Mouse (Mus musculus): ENCODE data around the gene Syt1. TPM values are rescaled to one million over a fixed set of nuclear protein-coding genes. Genes with fewer than 3 reads are reported as not detected.
A peak's percentile ranks its signal among the peaks of the same experiment; 100 is the strongest.

The Syt1 gene
- polyA plus RNA-seq, 2 experiments = 0.84 to 1.1 TPM

GRCm38 (mm10) chr10:108537641-108538040 is 473.1 kb downstream of the Syt1 start:
- no peak overlapping the region for H3K4me2 ChIP-seq (replicated peaks; ENCODE audit: low read depth, low read length, severe bottlenecking)
- no peaks in the 10 kb centered on the region for H3K36me3 ChIP-seq (ENCODE audit: control insufficient read depth, insufficient read depth, low read length)
- no peaks in the 10 kb centered on the region for H3K4me1 ChIP-seq (ENCODE audit: control insufficient read depth, insufficient read depth, low read length)
- 63% methylated on average over 9 of the region's 9 CpGs for WGBS
- H3K27ac ChIP-seq (replicated peaks; ENCODE audit: low read depth, low read length) = no peak overlapping the region
- no peak overlapping the region for H3K9ac ChIP-seq (ENCODE audit: low read depth, low read length, severe bottlenecking)
- no peaks in the 10 kb centered on the region for H3K27me3 ChIP-seq (ENCODE audit: control insufficient read depth, insufficient read depth, low read length)
- no peak for TF ChIP-seq POLR2A (IDR thresholded peaks at IDR 0.05; ENCODE audit: borderline replicate concordance, extremely low read depth, insufficient read depth, insufficient read length)
- no peak overlapping the region for H3K4me3 ChIP-seq (replicated peaks; ENCODE audit: low read length)
- DNase-seq (ENCODE audit: low spot score) (peak; percentile 35), ATAC-seq (ENCODE audit: low FRiP score, low read depth) (no peak)
- no peaks in the 10 kb centered on the region for H3K9me3 ChIP-seq (ENCODE audit: control insufficient read depth, low read length)

DNA sequence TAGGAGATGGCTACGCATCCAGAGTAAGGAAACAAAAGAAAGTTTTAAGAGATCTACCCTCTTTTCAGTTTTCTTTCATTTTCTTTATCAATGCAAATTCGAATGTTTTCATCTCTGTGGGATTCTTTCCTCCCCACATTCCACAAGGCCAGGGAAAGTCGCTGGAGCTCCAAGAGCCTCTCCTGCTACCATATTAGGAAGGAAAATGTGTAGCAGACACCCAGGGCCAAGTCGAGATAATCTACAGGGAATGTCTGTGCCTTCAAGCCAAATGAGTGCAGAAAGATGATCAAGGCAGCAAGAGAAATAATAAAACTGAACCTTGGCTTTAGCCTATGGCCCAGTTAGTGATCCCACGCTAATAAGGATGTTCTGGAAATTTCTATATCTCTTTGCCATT is 474.9 kb downstream of the Syt1 start:
- Histone ChIP-seq H3K4me3 (replicated peaks; ENCODE audit: low read length) (no peak overlapping the region), H3K27ac (replicated peaks; ENCODE audit: low read depth, low read length) (no peak overlapping the region), H3K4me2 (replicated peaks; ENCODE audit: low read depth, low read length, severe bottlenecking) (no peak overlapping the region), H3K9me3 (ENCODE audit: control insufficient read depth, low read length) (no peaks in the 10 kb centered on the region), H3K27me3 (ENCODE audit: control insufficient read depth, insufficient read depth, low read length) (no peaks in the 10 kb centered on the region), H3K36me3 (ENCODE audit: control insufficient read depth, insufficient read depth, low read length) (no peaks in the 10 kb centered on the region), H3K9ac (ENCODE audit: low read depth, low read length, severe bottlenecking) (no peak overlapping the region), H3K4me1 (ENCODE audit: control insufficient read depth, insufficient read depth, low read length) (peaks cover 2% of the 10 kb centered on the region; the same call in 1 of the 2 replicates)
- 54% methylated on average over 5 of the region's 5 CpGs for WGBS
- TF ChIP-seq POLR2A (IDR thresholded peaks at IDR 0.05; ENCODE audit: borderline replicate concordance, extremely low read depth, insufficient read depth, insufficient read length) = no peak
- ATAC-seq (ENCODE audit: low FRiP score, low read depth) (no peak), DNase-seq (ENCODE audit: low spot score) (no peak)

- H3K36me3 ChIP-seq (ENCODE audit: control insufficient read depth, insufficient read depth, low read length) = no peaks in the 10 kb centered on the region
- DNase-seq (ENCODE audit: low spot score) = no peak
- peaks cover 2% of the 10 kb centered on the region; the same call in 1 of the 2 replicates for H3K4me1 ChIP-seq (ENCODE audit: control insufficient read depth, insufficient read depth, low read length)
- H3K4me3 ChIP-seq (replicated peaks; ENCODE audit: low read length) = no peak overlapping the region
- H3K9ac ChIP-seq (ENCODE audit: low read depth, low read length, severe bottlenecking) = no peak overlapping the region
- whole genome bisulfite sequencing = 83% methylated on average over 4 of the region's 4 CpGs
- no peak overlapping the region for H3K27ac ChIP-seq (replicated peaks; ENCODE audit: low read depth, low read length)
- H3K9me3 ChIP-seq (ENCODE audit: control insufficient read depth, low read length) = no peaks in the 10 kb centered on the region
- no peak for ATAC-seq (ENCODE audit: low FRiP score, low read depth)
- TF ChIP-seq POLR2A (IDR thresholded peaks at IDR 0.05; ENCODE audit: borderline replicate concordance, extremely low read depth, insufficient read depth, insufficient read length) = no peak
- no peaks in the 10 kb centered on the region for H3K27me3 ChIP-seq (ENCODE audit: control insufficient read depth, insufficient read depth, low read length)
- no peak overlapping the region for H3K4me2 ChIP-seq (replicated peaks; ENCODE audit: low read depth, low read length, severe bottlenecking)
These were observed 476.7 kb downstream of the Syt1 start for GRCm38 (mm10) chr10:108534112-108534511.

- DNase-seq (ENCODE audit: low spot score) = no peak
- Histone ChIP-seq H3K9ac (ENCODE audit: low read depth, low read length, severe bottlenecking) (no peak overlapping the region), H3K27ac (replicated peaks; ENCODE audit: low read depth, low read length) (no peak overlapping the region), H3K4me2 (replicated peaks; ENCODE audit: low read depth, low read length, severe bottlenecking) (no peak overlapping the region), H3K36me3 (ENCODE audit: control insufficient read depth, insufficient read depth, low read length) (no peaks in the 10 kb centered on the region), H3K9me3 (ENCODE audit: control insufficient read depth, low read length) (no peaks in the 10 kb centered on the region), H3K4me1 (ENCODE audit: control insufficient read depth, insufficient read depth, low read length) (peaks cover 2% of the 10 kb centered on the region; the same call in 1 of the 2 replicates), H3K27me3 (ENCODE audit: control insufficient read depth, insufficient read depth, low read length) (no peaks in the 10 kb centered on the region), H3K4me3 (replicated peaks; ENCODE audit: low read length) (no peak overlapping the region)
- WGBS = 87% methylated on average over 11 of the region's 11 CpGs
- ATAC-seq (ENCODE audit: low FRiP score, low read depth) = no peak
- no peak for TF ChIP-seq POLR2A (IDR thresholded peaks at IDR 0.05; ENCODE audit: borderline replicate concordance, extremely low read depth, insufficient read depth, insufficient read length)
These were observed 477.9 kb downstream of the Syt1 start for GRCm38 (mm10) chr10:108532916-108533315.

- no peak for DNase-seq (ENCODE audit: low spot score)
- H3K9ac ChIP-seq (ENCODE audit: low read depth, low read length, severe bottlenecking) = no peak overlapping the region
- WGBS = 64% methylated on average over 9 of the region's 9 CpGs
- no peaks in the 10 kb centered on the region for H3K9me3 ChIP-seq (ENCODE audit: control insufficient read depth, low read length)
- H3K4me3 ChIP-seq (replicated peaks; ENCODE audit: low read length) = no peak overlapping the region
- H3K4me1 ChIP-seq (ENCODE audit: control insufficient read depth, insufficient read depth, low read length) = peaks cover 2% of the 10 kb centered on the region; the same call in 1 of the 2 replicates
- no peak for TF ChIP-seq POLR2A (IDR thresholded peaks at IDR 0.05; ENCODE audit: borderline replicate concordance, extremely low read depth, insufficient read depth, insufficient read length)
- H3K4me2 ChIP-seq (replicated peaks; ENCODE audit: low read depth, low read length, severe bottlenecking) = no peak overlapping the region
- no peaks in the 10 kb centered on the region for H3K27me3 ChIP-seq (ENCODE audit: control insufficient read depth, insufficient read depth, low read length)
- H3K36me3 ChIP-seq (ENCODE audit: control insufficient read depth, insufficient read depth, low read length) = no peaks in the 10 kb centered on the region
- no peak overlapping the region for H3K27ac ChIP-seq (replicated peaks; ENCODE audit: low read depth, low read length)
- no peak for ATAC-seq (ENCODE audit: low FRiP score, low read depth)
These were observed 478.5 kb downstream of the Syt1 start for GRCm38 (mm10) chr10:108532283-108532682.

DNA sequence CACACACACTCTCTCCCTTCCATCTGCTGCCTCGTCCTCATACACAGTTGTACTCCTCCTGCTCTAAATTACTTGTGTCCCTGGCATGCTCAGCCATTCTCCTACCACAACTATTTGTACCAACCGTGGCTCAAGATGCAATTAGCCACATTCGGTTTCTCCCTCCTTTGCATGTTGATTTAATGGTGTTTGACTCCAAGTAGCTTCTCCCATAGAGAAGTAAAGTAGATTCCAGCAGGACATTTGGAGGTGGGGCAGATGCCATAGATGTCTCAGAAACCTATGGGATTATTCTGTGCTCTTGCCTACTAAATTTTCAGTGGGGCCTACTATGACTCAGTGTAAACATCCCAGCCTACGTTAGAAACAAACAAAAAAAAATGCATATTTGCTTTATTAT is 479.1 kb downstream of the Syt1 start:
- Histone ChIP-seq H3K4me2 (replicated peaks; ENCODE audit: low read depth, low read length, severe bottlenecking) (no peak overlapping the region), H3K36me3 (ENCODE audit: control insufficient read depth, insufficient read depth, low read length) (no peaks in the 10 kb centered on the region), H3K9ac (ENCODE audit: low read depth, low read length, severe bottlenecking) (no peak overlapping the region), H3K4me1 (ENCODE audit: control insufficient read depth, insufficient read depth, low read length) (peaks cover 2% of the 10 kb centered on the region; the same call in 1 of the 2 replicates), H3K27ac (replicated peaks; ENCODE audit: low read depth, low read length) (no peak overlapping the region), H3K9me3 (ENCODE audit: control insufficient read depth, low read length) (no peaks in the 10 kb centered on the region), H3K27me3 (ENCODE audit: control insufficient read depth, insufficient read depth, low read length) (no peaks in the 10 kb centered on the region), H3K4me3 (replicated peaks; ENCODE audit: low read length) (no peak overlapping the region)
- no peak for TF ChIP-seq POLR2A (IDR thresholded peaks at IDR 0.05; ENCODE audit: borderline replicate concordance, extremely low read depth, insufficient read depth, insufficient read length)
- DNase-seq (ENCODE audit: low spot score) = no peak
- ATAC-seq (ENCODE audit: low FRiP score, low read depth) = no peak
- 60% methylated on average over 4 of the region's 4 CpGs for WGBS
